Mouse (Mus musculus): ENCODE measurements around the gene Znrd1as. TPM values are rescaled to one million over a fixed set of nuclear protein-coding genes. Genes with fewer than 3 reads are reported as not detected.
"Not testable (repeated sequence)": the region's sequence is repeated elsewhere in the genome, so short reads cannot be mapped to it uniquely, and the experiment has no call there.

Znrd1as gene
- total RNA-seq, 4 experiments from 2014 or later = 13.8 to 22.2 (median 15.3) TPM

DNA sequence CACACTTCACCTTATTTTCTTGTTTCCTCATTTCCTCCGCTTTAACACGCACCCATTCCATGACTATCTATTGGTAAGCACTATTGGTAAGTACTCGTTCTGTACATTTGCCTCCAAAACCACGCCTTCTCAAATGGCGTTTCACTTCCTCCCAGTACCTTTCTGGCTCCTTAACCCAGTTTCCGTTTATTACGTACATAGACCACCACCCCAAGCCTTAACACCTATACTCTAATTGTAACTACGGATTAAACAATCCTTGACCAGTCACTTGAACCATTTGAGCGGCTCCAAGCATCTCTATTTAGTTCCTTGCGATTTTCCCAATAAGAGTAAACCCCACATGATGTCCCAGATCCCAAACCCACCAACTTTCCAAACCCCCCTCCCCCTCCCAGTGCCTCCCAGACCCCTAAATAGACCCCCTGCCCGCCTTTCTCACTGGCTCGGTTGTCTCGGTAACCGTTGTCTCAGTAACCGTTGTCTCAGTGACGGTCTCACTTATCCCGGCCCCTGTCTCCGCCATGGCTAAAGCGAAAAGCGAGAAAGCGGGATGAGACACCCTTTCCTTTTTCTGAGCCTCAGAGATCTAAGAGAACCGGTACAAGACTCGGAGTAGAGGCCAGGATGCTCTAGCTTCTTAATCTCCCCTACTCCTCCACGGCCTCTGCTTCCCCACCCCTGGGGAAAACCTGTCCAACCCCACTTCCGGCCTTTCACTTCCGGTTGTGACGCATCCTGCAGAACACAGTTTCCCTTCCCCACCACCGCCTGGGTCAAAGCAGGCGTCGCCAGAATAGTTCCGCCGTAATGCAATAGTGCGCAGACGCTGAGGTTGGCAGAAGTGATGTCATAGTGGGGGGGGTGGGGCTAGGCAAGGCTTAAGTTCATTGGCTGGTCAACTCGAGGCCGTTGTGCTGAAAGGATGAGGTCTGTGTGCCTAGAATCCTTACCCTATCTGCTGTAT lies 7.1 kb upstream of the Znrd1as start, which contains the start of gene Ppp1r11:
Gene Ppp1r11, minus strand, starts transcription at position 761 of the 967 bp plus-strand sequence.
- DNase-seq (ENCODE audit: low spot score) = peak; percentile 98

DNA sequence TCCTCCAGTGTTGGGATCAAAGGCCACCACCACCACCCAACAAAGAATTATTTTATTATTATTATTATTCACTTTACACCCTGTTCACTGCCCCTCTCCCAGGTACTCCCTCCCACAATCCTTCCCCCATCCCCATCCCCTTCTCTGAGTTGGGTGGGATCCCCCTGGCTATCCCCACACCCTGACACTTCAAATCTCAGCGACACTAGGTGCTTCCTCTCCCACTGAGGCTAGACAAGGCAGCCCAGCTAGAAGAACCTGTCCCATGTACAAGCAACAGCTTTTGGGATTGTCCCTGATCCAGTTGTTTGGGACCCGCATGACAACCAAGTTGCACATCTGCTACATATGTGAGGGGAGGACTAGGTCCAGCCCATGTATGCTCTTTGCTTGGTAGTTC lies 5.8 kb upstream of the Znrd1as start:
- DNase-seq (ENCODE audit: low spot score) = no peak

DNA sequence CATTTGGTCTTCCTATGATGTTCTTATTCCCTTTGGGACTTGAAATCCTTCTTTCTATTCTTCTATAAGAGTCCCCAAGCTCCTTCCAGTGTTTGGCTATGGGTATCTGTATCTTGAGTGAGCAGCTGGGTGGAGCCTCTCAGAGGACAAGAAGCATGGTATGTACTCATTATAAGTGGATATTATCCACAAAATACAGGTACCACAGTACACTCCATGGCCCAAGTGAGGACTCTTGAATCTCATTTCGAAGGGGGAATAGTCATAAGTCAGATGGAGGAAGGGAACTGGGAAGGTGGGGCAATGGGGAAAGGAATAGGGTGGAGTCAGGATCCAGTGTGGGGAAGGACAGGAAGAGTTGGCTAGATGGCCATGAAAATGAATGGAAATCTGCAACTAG lies 5.3 kb upstream of the Znrd1as start:
- no peak for DNase-seq (ENCODE audit: low spot score)

DNA sequence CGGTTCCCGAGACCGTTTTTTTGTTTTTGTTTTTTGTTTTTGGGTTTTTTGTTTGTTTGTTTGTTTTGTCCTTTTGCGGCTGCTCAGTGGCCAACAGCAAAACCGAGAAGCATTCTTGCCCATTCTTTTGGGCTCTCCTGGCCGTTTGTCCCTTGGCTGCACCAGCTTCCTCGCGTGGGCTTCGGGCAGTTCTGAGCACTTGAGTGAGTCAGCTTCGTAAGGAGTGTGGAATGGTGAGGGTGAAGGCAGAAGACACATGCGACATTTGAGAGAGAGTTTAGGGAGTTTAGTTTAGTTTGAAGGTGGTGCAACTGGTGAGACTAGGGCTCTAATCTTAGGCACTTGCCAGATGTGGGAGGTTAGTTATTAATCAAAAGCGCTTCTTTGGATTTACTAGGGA lies 492 bp downstream of the Znrd1as start:
- no peak for DNase-seq (ENCODE audit: low spot score)

DNA sequence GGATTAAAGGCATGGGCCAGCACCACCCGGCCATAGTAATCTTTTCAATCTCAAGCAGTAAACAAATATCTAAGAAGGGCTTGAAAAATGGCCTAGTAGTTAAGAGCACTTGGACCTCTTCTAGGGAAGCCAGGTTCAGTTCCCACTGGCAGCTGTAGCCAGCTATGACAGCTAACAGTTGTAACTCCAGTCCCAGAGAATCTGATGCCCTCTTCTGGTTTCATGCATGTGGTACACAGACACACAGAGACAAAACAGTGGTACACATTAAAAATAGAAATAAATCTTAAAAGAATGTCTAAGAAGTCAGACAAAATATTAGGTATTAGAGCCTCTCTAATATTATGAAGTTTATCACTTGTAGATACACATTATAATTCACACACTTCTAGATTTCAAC lies 2.7 kb downstream of the Znrd1as start:
- no peak for DNase-seq (ENCODE audit: low spot score)

DNA sequence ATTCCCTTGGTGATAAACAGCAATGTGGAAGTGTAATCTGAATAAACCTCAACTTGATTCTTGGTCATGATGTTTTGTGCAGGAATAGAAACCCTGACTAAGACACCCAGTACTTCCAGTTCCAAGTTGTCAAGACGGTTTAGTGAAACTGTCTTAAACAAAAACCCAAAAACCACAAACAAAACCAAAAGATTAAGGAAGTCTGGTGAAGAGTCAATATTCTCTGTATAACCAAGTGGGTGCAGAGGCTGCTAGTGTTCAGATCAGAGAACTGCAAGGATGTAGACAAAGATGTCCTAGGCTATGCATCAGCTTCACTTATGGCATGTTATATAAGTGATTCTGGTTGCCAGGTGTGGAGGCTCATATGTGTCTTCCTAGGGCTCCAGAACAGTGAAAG lies 8.5 kb downstream of the Znrd1as start:
- DNase-seq (ENCODE audit: low spot score) = no peak

DNA sequence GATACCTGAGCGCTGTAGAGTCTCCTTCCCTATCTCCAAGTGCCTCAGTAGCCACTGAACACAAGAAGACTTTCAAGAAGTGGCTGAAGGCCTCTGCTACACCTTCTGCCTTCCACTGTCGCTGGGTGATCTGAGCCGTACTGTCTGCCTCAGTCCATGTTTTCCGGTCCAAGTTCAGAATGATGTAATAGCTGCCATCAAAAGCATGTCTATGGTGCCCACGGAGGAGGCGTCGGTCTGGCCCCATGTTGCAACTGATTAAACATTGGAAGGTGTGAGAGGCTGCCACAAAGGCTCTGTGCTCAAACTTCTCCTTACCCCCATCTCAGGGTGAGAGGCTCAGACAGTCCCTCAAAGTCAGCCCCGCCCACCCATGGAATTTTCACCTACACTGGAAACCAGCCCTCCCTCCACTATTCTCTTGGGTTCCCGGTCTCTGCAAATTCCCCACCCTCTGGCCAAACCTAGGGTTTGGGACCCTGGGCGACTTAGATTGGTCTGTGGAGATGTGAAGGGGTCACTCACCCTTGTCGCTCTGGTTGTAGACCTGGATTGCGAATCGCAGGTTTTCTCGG lies 12.0 kb downstream of the Znrd1as start:
- DNase-seq (ENCODE audit: low spot score) = no peak

DNA sequence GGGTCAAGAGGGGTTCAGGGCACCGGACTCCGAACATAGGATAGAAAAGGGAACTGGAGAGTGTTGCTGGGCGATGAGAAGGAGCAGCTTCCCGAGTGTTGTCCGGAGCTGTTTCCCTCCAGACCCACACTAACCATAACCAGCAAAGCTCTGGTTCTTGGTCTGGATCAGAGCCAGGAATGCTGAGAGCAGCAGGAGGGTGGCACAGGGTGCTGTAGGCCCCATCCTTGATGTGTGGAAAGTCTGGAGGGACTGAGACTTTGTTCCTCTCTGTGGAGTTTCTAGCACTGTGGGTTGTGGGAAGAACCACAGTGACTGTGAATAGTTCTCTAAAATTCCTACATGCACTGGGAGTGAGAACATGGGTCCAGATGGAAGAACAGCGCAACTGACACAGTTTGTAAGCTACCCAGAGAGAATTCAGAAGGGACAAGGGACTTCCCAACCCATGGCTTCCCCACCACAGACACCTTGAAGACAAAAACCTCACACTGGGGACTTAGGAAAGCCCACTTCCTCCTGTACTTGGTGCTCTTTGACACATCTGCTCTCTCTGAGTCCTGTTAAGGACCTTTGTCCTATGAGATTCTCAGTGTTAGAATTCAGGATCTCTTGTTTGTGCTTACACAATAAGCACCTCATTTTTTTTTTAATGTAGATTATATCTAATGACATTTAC lies 12.9 kb downstream of the Znrd1as start:
- no peak for DNase-seq (ENCODE audit: low spot score)

DNA sequence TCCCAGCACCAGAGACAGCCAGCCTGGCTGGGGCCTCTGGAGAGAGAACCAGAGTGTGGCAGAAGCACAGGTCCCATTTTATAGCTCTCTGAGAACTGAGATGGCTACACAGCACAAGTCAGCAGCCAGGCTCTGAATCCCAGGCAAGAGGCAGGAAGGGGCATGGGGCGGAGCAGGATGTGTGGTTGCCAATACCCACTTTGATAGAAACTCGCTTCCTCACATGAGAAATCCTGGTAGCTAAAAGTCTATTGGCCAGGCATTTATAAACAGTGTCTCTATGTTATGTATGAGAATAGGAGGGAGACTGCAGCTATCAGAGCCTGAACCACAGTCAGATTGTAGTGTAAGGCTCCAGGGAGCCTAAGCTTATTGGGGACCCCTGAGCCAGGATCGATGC lies 14.4 kb downstream of the Znrd1as start:
- no peak for DNase-seq (ENCODE audit: low spot score)

DNA sequence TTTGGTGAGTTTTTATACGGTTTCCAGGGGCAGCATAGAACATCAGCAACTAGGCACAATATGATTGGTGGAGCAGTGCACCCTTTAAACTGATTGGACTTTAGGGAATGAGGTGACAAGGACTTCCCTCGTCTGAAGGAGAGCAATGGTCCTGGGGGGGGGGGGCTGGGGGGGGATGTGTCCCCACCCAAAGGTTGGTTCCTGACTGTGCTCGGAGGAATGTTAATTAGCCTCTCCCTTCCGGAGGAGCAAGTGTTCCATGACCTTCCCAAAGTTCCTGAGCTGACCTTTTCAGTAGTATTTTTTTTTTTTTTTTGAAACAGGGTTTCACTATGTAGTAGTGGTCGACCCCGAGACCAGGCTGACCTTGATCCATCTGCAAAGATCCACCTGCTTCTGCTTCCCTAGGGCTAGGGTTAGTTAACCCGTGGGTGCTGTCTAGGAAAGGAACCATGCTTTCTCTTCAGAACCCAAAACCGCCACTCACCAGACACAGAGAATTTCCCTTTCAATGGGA lies 14.9 kb downstream of the Znrd1as start:
- DNase-seq (ENCODE audit: low spot score) = no peak

DNA sequence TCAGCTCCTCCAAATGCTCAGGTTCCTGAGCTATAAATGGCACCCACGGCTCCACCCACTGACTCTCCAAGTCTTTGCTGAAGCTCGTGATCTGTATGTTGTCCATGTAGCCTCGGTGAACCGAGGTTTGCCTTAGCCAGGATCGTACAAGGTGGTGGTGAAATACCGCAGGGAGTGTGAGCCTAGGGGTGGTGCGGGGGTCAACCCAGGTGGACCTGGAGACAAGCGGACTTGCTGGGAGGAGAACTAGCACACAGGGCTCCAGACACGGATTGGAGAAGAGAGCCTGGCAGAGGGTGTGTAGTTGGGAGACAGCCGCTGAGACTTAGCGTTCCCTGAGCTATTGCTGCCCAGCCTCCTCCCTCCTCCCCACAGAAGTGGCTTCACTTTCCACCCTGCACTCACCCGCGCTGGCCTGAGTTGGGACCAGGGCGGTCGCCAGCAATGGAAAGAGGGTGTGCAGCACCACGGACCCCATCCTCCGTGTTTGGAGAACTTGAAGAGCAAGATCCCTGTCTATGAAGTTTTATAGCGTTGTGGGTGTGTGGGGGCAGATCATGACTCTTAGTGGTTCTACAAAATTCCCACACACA lies 22.9 kb downstream of the Znrd1as start, which contains the start of gene 2410137M14Rik:
Gene 2410137M14Rik, minus strand, starts transcription at position 17 of the 593 bp plus-strand sequence.
- peak; percentile 14 for DNase-seq (ENCODE audit: low spot score)

DNA sequence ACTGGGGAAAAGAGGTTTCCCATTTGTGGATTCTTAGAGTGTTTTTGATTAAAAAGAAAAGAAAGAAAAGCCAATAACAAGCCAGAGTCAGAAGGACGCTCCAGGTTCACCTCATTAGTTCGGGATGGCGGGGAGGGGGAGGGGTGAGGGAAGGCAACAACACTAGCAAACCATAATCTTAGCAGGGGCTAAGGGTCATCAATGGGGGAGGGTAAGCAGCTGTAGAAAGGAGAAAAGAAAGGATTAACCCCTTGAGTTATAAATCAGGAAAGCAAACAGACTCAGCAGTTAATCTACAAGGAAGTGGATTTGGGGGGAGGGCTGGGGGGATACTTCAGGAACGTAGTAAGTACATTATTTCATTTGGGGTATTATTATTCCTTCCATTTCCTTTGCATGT lies 23.5 kb downstream of the Znrd1as start:
- no peak for DNase-seq (ENCODE audit: low spot score)

DNA sequence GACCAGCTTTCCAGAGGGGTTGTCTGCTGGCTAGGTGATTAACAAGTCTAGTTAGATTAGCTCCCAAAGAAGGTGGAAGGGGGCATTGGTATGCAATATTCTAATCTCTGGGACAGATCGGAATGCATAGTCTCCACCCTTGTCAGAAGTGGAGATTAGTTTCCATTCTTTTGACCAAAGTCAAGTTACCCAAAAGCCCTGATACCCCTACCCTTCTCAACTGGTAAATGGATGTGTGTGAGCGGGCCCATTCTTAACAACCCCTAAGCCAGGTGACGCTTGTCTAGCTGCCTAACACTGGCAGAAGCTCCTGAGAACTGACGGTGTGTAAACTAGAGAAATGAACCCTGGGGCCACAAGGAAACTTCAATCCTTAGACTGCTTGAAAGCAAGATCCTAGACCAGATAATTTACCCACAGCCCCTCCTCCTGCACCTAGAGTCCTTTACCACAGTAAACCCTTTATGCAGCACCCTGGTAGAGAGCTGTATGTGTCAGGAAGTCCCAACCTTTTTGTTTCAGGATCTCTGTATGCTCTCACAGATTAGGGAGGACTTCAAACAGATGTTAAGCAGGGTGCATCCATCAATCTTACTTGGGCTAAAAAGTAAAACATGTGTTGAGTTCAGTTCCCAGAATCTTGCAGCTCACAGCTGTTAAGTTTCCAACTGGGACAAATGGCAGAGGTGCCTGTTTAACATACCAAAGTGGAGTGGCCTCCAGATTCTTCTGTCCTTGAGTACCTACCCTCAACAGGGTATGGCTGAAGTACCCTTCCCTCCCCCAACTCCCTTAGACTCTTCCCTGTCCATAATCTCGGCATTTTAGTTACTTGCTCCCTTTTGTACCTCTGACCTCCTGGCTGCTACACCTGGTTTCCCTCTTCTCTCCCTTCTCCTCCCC lies 24.1 kb downstream of the Znrd1as start:
- no peak for DNase-seq (ENCODE audit: low spot score)

DNA sequence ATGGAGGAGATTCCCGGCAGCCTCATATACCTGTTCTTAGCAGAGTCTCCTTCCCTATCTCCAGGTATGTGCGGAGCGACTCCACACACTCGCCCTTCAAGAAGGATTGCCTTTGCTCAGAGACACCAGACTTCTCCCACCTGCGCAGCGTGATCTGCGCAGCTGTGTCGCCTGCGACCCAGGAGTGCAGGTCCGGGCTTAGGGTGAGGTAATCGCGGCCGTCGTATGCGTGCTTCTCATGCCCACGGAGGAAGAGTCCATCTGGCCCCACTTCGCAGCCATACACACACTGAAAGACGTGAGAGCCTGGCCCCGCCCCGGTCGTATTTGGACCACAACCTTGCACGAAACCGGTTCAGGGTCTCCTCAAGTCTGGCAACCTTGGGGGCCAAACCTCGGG lies 30.1 kb downstream of the Znrd1as start:
- no peak for DNase-seq (ENCODE audit: low spot score)

DNA sequence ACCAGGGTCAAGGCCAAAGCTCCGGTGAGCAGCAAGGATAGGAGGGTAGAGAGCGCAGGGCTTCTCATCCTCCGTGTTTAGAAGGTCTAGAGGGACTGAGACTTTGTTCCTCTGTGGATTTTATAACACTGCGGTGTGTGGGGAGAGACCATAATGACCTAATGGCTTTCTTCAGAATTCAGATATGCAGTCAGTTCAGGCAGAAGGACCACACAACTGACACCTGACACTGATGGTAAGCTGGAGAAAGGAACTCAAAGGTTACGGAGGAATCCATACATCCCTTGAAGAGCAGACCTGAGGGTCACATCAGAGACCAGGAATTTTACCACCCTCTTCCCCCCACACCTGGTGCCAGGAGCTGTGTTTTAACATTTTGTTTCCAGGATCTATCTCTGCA lies 31.0 kb downstream of the Znrd1as start, which contains the start of gene H2-M5:
Gene H2-M5, minus strand, starts transcription at position 101 of the 400 bp plus-strand sequence.
- no peak for DNase-seq (ENCODE audit: low spot score)

DNA sequence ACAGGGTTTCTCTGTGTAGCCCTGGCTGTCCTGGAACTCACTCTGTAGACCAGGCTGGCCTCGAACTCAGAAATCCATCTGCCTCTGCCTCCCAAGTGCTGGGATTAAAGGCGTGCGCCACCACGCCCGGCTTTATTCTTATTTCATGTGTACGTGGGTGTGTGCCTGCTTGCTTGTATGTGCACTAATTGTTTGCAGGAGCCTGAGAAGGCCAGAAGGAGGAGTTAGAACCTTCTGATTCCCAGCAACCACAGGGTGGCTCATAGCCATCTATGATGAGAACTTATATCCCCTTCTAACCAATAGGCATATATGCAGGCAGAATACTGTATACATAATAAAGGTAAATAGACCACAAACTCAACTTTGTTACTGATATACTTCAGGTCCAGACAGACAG lies 32.2 kb downstream of the Znrd1as start:
- not testable (repeated sequence) for DNase-seq (ENCODE audit: low spot score)

DNA sequence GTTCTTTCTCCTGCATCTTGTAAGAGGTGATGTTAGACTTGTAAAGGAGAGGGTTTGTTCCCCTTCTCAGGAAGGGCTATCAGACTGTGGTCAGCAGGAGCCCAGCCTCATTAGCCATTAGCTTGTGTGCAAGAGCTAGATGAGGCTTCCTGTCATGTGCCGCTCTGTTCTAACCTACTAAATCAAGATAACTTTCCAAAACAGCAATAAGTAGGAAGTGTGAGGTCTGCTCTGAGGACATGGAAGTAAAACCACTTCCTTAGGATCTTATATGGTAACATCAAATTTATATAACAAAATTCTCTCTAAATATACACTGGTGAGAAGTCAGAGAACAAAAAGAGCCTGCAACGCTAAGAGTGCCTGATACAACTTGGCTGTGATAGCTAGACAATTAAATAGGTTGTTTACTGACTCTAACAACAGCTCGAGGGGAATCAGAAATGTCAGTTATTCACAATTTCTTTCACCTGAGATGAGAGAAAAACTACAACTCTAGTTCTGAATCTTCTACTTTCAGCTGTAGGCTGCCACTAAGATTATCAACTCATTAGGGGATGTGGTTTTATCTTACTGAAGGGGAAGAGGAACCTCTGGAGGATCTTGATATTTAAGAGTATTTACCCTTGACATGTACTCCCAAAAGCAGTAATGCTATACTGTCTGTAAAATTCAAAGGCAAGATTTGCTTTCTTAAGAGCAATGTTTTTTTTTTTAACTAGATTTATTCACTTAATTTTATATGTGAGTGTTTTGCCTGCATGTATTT lies 34.1 kb downstream of the Znrd1as start:
- DNase-seq (ENCODE audit: low spot score) = no peak

DNA sequence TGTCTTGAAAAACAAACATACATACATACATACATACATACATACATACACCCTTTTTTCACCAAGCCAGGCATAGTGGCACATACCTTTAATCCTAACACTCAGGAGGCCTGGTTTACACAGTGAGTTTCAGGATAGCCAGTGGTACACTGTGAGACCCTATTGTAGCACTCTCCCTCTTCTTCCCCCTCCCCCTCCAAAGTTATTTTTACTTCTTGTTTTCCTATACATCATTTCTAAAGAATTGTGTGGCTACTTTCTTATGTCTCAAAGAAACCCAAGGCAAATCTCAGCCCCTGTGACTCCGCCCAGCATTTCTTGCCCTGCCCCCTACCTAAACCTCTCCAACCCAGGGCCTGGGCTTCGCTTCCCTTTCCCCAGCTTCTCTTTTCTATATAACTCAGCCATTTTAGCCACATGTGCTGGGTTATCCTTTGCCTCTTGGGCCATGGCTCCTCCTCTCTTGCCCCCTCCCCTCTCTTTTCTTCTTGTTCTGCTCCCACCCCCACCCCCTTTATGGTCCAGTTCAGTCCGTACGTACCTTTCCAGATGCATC lies 35.5 kb downstream of the Znrd1as start:
- no peak for DNase-seq (ENCODE audit: low spot score)

DNA sequence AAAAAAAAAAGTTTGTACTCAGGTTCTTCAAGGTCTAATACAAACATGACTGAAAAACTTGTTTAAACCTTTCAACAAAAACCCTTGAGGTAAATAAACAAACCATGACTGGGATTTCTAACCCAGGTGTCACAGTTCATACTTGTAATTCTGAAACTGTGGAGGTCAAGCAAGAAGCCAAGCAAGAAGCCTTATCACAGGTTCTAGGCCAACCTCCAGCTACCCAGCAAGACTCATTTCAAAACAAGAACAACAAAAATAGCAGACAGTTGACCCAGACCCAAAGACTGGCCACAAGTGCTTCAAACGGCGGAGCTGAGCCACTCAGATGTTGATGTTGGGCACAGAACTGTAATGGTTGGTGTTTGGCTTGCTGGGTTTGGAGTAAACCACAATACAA lies 36.1 kb downstream of the Znrd1as start:
- DNase-seq (ENCODE audit: low spot score) = no peak
